In genomic region chr6:95353043-95353442, GRCm38 (mm10) we compare ENCODE assay signal across 40 mouse cellular contexts. TPM values are rescaled to one million over a fixed set of nuclear protein-coding genes. Genes with fewer than 3 reads are reported as not detected.
"Had no signal": no experiment of that assay in that cellular context is flagged by ENCODE, and none has a peak within 500 bp of the region (broad histone marks: within the 10 kb centered on the region; RNA-seq: fewer than 3 reads in every experiment).

No protein-coding gene starts in this region.

- H3K9me3 ChIP-seq: embryonic facial prominence, embryonic 10.5 days; embryonic facial prominence, embryonic 12.5 days; embryonic facial prominence, embryonic 13.5 days; embryonic facial prominence, embryonic 15.5 days; forebrain, embryonic 10.5 days; forebrain, embryonic 12.5 days; forebrain, embryonic 13.5 days; forebrain, embryonic 15.5 days had no signal

- H3K27ac ChIP-seq: embryonic facial prominence, embryonic 10.5 days; embryonic facial prominence, embryonic 12.5 days; embryonic facial prominence, embryonic 13.5 days; embryonic facial prominence, embryonic 15.5 days; forebrain, embryonic 10.5 days; forebrain, embryonic 12.5 days; forebrain, embryonic 13.5 days; forebrain, embryonic 15.5 days; gastrocnemius, adult 2 months; heart, adult 2 months had no signal

- DNase-seq: cerebellum, adult 2 months; cerebellum, adult 8-10 months; cerebellum, adult 9-10 months; cerebellum, adult 9-11 months; cerebellum, postnatal 10 days; cerebellum, postnatal 14 days; cerebellum, postnatal 25 days; cerebellum, postnatal 36 days; embryo, embryonic 11 days; forebrain, postnatal 0 days; gastrocnemius, adult 2 months; gastrocnemius, postnatal 10 days; gastrocnemius, postnatal 14 days; gastrocnemius, postnatal 25 days; gastrocnemius, postnatal 36 days; heart, adult 18-20 months; heart, adult 2 months had no signal

- H3K27me3 ChIP-seq: embryonic facial prominence, embryonic 12.5 days; embryonic facial prominence, embryonic 13.5 days; embryonic facial prominence, embryonic 15.5 days; forebrain, embryonic 12.5 days; forebrain, embryonic 13.5 days; forebrain, embryonic 15.5 days had no signal

- H3K36me3 ChIP-seq: embryonic facial prominence, embryonic 10.5 days; embryonic facial prominence, embryonic 12.5 days; embryonic facial prominence, embryonic 13.5 days; embryonic facial prominence, embryonic 15.5 days; forebrain, embryonic 10.5 days; forebrain, embryonic 12.5 days; forebrain, embryonic 15.5 days had no signal

- H3K4me1 ChIP-seq: embryonic facial prominence, embryonic 10.5 days; embryonic facial prominence, embryonic 12.5 days; embryonic facial prominence, embryonic 15.5 days; forebrain, embryonic 10.5 days; forebrain, embryonic 12.5 days; forebrain, embryonic 13.5 days; forebrain, embryonic 15.5 days had no signal

- H3K4me3 ChIP-seq: embryonic facial prominence, embryonic 10.5 days; embryonic facial prominence, embryonic 12.5 days; embryonic facial prominence, embryonic 13.5 days; embryonic facial prominence, embryonic 15.5 days; erythroblast, embryonic 14.5 days; forebrain, embryonic 10.5 days; forebrain, embryonic 12.5 days; forebrain, embryonic 13.5 days; forebrain, embryonic 15.5 days; gastrocnemius, adult 2 months; heart, adult 2 months had no signal

RNA-seq across cellular contexts. Expression of gene Gm10234, which starts 31.1 kb away (rescaled TPM):
- total RNA-seq: common myeloid progenitor, adult 5-6 weeks; forebrain, postnatal 0 days; gastrocnemius, adult 18-20 months; gastrocnemius, adult 2 months; gastrocnemius, adult 8-10 months; gastrocnemius, postnatal 10 days; gastrocnemius, postnatal 14 days; gastrocnemius, postnatal 25 days; gastrocnemius, postnatal 36 days; gastrocnemius, postnatal 4 days; granulocyte monocyte progenitor cell, adult 5-6 weeks; heart, adult 18-20 months; heart, adult 2 months; heart, adult 8-10 months had no signal
- polyA plus RNA-seq: cerebellum, adult 2 months; cortical plate, adult 2 months; embryonic facial prominence, embryonic 10.5 days; embryonic facial prominence, embryonic 11.5 days; embryonic facial prominence, embryonic 12.5 days; embryonic facial prominence, embryonic 13.5 days; embryonic facial prominence, embryonic 14.5 days; embryonic facial prominence, embryonic 15.5 days; erythroblast, embryonic 14.5 days; forebrain, embryonic 10.5 days; forebrain, embryonic 11.5 days; forebrain, embryonic 12.5 days; forebrain, embryonic 13.5 days; forebrain, embryonic 14.5 days; forebrain, embryonic 15.5 days; forebrain, embryonic 16.5 days; forebrain, postnatal 0 days; frontal cortex, adult 2 months; gonadal fat pad, adult 2 months; heart, adult 2 months had no signal
